Mouse (Mus musculus): ENCODE measurements at regions not wholly inside any gene's neighbourhood (a gene's known extent, or its start where the extent isn't known, plus 50 kb on each side); places are given as distances from the start of the nearest gene placed in this dataset.

- no peak for TF ChIP-seq POLR2A (IDR thresholded peaks at IDR 0.05; ENCODE audit: insufficient read depth, low read depth, low read length)
- no peak for TF ChIP-seq CTCF (IDR thresholded peaks at IDR 0.05; ENCODE audit: insufficient read depth, low read depth, low read length)
These were observed 281.3 kb downstream of the Gxylt1 start for GRCm38 (mm10) chr15:92993538-92994190.

All from olfactory bulb, adult 2 months (tissue).